Mouse (Mus musculus) ES-E14 (cell line): Measurements from ENCODE around the gene Supv3l1.

Experiments
- CHD2 ChIP-seq: IDR thresholded peaks from 2 replicates; pipeline ENCODE4 v1.6.1; 2014; ENCODE audit warnings: mild to moderate bottlenecking, low read depth, low read length, inconsistent platforms
- ZC3H11A ChIP-seq: IDR thresholded peaks from 2 replicates; pipeline ENCODE4 v1.6.1; 2012; ENCODE audit warnings: low read depth, mild to moderate bottlenecking, inconsistent platforms, low read length, borderline replicate concordance

GRCm38 (mm10) chr10:62481108-62481852, 31.7 kb upstream of the Supv3l1 start:
- no peak for TF ChIP-seq ZC3H11A
- no peak for TF ChIP-seq CHD2
